9 mouse cellular contexts compared by ENCODE assay signal in the genomic region with DNA sequence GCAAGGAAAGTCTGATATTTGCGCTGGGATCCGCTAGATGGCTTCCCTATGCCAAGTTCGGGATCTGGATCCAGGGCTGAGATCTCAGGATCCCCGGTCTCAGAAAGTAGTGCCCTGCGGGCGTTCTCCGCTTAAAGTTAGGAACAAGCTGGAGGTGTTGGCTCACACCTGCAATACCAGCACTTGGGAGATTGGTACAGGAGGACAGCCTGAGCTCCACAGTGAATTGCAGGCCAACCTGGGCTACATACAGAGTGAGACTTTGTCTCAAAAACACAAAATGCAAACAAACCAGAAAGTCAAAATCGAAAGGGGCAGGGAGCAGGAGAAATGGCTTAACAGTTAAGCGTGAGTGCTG. TPM values are rescaled to one million over a fixed set of nuclear protein-coding genes. Genes with fewer than 3 reads are reported as not detected.
A peak's percentile ranks its signal among the peaks of the same experiment; 100 is the strongest.
DNase-seq lines count a peak whose midpoint lies in the region; ATAC-seq and TF ChIP-seq lines count a peak whose summit lies in the region.
"Had no signal": no experiment of that assay in that cellular context is flagged by ENCODE, and none has a peak within 500 bp of the region (broad histone marks: within the 10 kb centered on the region; RNA-seq: fewer than 3 reads in every experiment).

No protein-coding gene starts in this region.

- H3K9me3 ChIP-seq in embryonic facial prominence, embryonic 10.5 days, result no peaks in the 10 kb centered on the region
- H3K9me3 ChIP-seq in hindbrain, embryonic 14.5 days (ENCODE audit: control insufficient read depth, low read length), result no peaks in the 10 kb centered on the region
- H3K9me3 ChIP-seq in midbrain, embryonic 13.5 days, result no peaks in the 10 kb centered on the region

- peak overlapping the region; percentile 76 for H3K9ac ChIP-seq in hindbrain, embryonic 14.5 days
- peak overlapping the region; percentile 72; the same call in 1 of the 2 replicates for H3K9ac ChIP-seq in midbrain, embryonic 13.5 days (replicated peaks)

- H3K27me3 ChIP-seq in kidney, adult 2 months (replicated peaks; ENCODE audit: control insufficient read depth, insufficient read depth, low read length), result no peaks in the 10 kb centered on the region; the same call in 1 of the 2 replicates
- peaks cover 78% of the 10 kb centered on the region for H3K27me3 ChIP-seq in embryonic facial prominence, embryonic 10.5 days (replicated peaks; ENCODE audit: low read depth, poor library complexity, severe bottlenecking)
- peaks cover 18% of the 10 kb centered on the region for H3K27me3 ChIP-seq in hindbrain, embryonic 14.5 days (ENCODE audit: control insufficient read depth, insufficient read depth, low read length)
- peaks cover 62% of the 10 kb centered on the region for H3K27me3 ChIP-seq in midbrain, embryonic 13.5 days

- DNase-seq in kidney, adult 2 months, result no peak
- no peak for DNase-seq in kidney, postnatal 36 days
- no peak for DNase-seq in embryonic facial prominence, embryonic 10.5 days (ENCODE audit: low spot score)
- DNase-seq in hindbrain, embryonic 14.5 days (ENCODE audit: low spot score), result no peak
- no peak for DNase-seq in frontal cortex, postnatal 25 days (ENCODE audit: low spot score in 2 of 2)
- no peak for DNase-seq in layer of hippocampus, adult 9-10 months (ENCODE audit: low spot score)

- no peak for ATAC-seq in hindbrain, embryonic 14.5 days (ENCODE audit: low FRiP score)
- peak; percentile 55; the same call in 1 of the 2 replicates for ATAC-seq in midbrain, embryonic 13.5 days
- no peak for ATAC-seq in CD4-positive, CD25-positive, alpha-beta regulatory T cell, adult 4 months

- 16% methylated on average over 9 of the region's 9 CpGs for WGBS in kidney, adult 2 months
- WGBS in embryonic facial prominence, embryonic 10.5 days, result 18% methylated on average over 9 of the region's 9 CpGs
- 19% methylated on average over 9 of the region's 9 CpGs for WGBS in hindbrain, embryonic 14.5 days
- WGBS in midbrain, embryonic 13.5 days, result 15% methylated on average over 9 of the region's 9 CpGs

- peak overlapping the region; percentile 88 for H3K4me2 ChIP-seq in hindbrain, embryonic 14.5 days (replicated peaks)
- peak overlapping the region; percentile 79 for H3K4me2 ChIP-seq in midbrain, embryonic 13.5 days (replicated peaks)

- no peak for TF ChIP-seq POLR2A in kidney, adult 2 months (IDR thresholded peaks at IDR 0.05; ENCODE audit: low read depth, low read length)

- no peaks in the 10 kb centered on the region for H3K36me3 ChIP-seq in kidney, adult 2 months (ENCODE audit: control insufficient read depth, insufficient read depth, low read length)
- no peaks in the 10 kb centered on the region for H3K36me3 ChIP-seq in embryonic facial prominence, embryonic 10.5 days (replicated peaks)
- H3K36me3 ChIP-seq in hindbrain, embryonic 14.5 days (replicated peaks; ENCODE audit: control insufficient read depth, insufficient read depth), result no peaks in the 10 kb centered on the region
- H3K36me3 ChIP-seq in midbrain, embryonic 13.5 days, result no peaks in the 10 kb centered on the region
- H3K36me3 ChIP-seq: G1E had no signal

- H3K4me1 ChIP-seq in kidney, adult 2 months (ENCODE audit: control insufficient read depth, insufficient read depth, low read length), result no peaks in the 10 kb centered on the region
- peaks cover 15% of the 10 kb centered on the region for H3K4me1 ChIP-seq in embryonic facial prominence, embryonic 10.5 days
- H3K4me1 ChIP-seq in hindbrain, embryonic 14.5 days (replicated peaks; ENCODE audit: control insufficient read depth, insufficient read depth, low read length), result no peaks in the 10 kb centered on the region; the same call in 1 of the 2 replicates
- peaks cover 13% of the 10 kb centered on the region for H3K4me1 ChIP-seq in midbrain, embryonic 13.5 days (replicated peaks)

- H3K4me3 ChIP-seq in kidney, adult 2 months (ENCODE audit: insufficient read depth, low read depth, low read length), result peak overlapping the region; percentile 37; the same call in 1 of the 2 replicates
- H3K4me3 ChIP-seq in embryonic facial prominence, embryonic 10.5 days, result peak overlapping the region; percentile 71
- H3K4me3 ChIP-seq in hindbrain, embryonic 14.5 days (replicated peaks; ENCODE audit: low read length), result peak overlapping the region; percentile 49
- peak overlapping the region; percentile 51 for H3K4me3 ChIP-seq in midbrain, embryonic 13.5 days (replicated peaks)

- H3K27ac ChIP-seq in kidney, adult 2 months (ENCODE audit: insufficient read depth, low read depth, low read length), result no peak overlapping the region
- H3K27ac ChIP-seq in embryonic facial prominence, embryonic 10.5 days (replicated peaks), result peak overlapping the region; percentile 78
- H3K27ac ChIP-seq in hindbrain, embryonic 14.5 days, result peak overlapping the region; percentile 86
- H3K27ac ChIP-seq in midbrain, embryonic 13.5 days, result peak overlapping the region; percentile 90; the same call in 1 of the 2 replicates

- TF ChIP-seq CTCF in kidney, adult 2 months (conservative IDR thresholded peaks at IDR 0.05; ENCODE audit: insufficient read depth, insufficient read length, low read depth, low read length), result no peak

RNA-seq across cellular contexts. Expression of a gene that starts 12.9 kb away (rescaled TPM):
- 0.03 and 0.19 TPM in 2 replicates for polyA plus RNA-seq in kidney, adult 2 months (2012; rRNA removed)
- polyA plus RNA-seq in embryonic facial prominence, embryonic 10.5 days (2016; fragmentation: Nextera tagmentation; extraction: Ambion mirVana), result 0.34 and 0.41 TPM in 2 replicates
- polyA plus RNA-seq in hindbrain, embryonic 14.5 days (2014; fragmentation: Nextera tagmentation; extraction: Ambion mirVana), result 0.23 and 0.65 TPM in 2 replicates
- 0.32 and 0.35 TPM in 2 replicates for polyA plus RNA-seq in midbrain, embryonic 13.5 days (2015; fragmentation: Nextera tagmentation; extraction: Ambion mirVana)
- not detected for polyA plus RNA-seq in CD4-positive, CD25-positive, alpha-beta regulatory T cell, adult 4 months (2017; shearing (Covaris generic))

RNA-seq across cellular contexts. Expression of a gene that starts 19.2 kb away (rescaled TPM):
- polyA plus RNA-seq in kidney, adult 2 months (2012; rRNA removed), result 0.05 TPM in 1 of 2 replicates, not detected in the other
- polyA plus RNA-seq in embryonic facial prominence, embryonic 10.5 days (2016; fragmentation: Nextera tagmentation; extraction: Ambion mirVana), result 0.25 and 0.45 TPM in 2 replicates
- polyA plus RNA-seq in hindbrain, embryonic 14.5 days (2014; fragmentation: Nextera tagmentation; extraction: Ambion mirVana), result 1.7 and 2.4 TPM in 2 replicates
- polyA plus RNA-seq in midbrain, embryonic 13.5 days (2015; fragmentation: Nextera tagmentation; extraction: Ambion mirVana), result 0.62 and 0.70 TPM in 2 replicates
- polyA plus RNA-seq in CD4-positive, CD25-positive, alpha-beta regulatory T cell, adult 4 months (2017; shearing (Covaris generic)), result not detected
- polyA plus RNA-seq: G1E had no signal

RNA-seq across cellular contexts. Expression of a gene that starts 42.5 kb away (rescaled TPM):
- polyA plus RNA-seq in kidney, adult 2 months (2012; rRNA removed), result 74.0 and 92.4 TPM in 2 replicates
- polyA plus RNA-seq in embryonic facial prominence, embryonic 10.5 days (2016; fragmentation: Nextera tagmentation; extraction: Ambion mirVana), result 41.2 and 42.3 TPM in 2 replicates
- 55.9 and 57.1 TPM in 2 replicates for polyA plus RNA-seq in hindbrain, embryonic 14.5 days (2014; fragmentation: Nextera tagmentation; extraction: Ambion mirVana)
- polyA plus RNA-seq in midbrain, embryonic 13.5 days (2015; fragmentation: Nextera tagmentation; extraction: Ambion mirVana), result 43.4 and 46.9 TPM in 2 replicates
- 10 to 100 TPM in 1 of 2 experiments, 1 to 10 TPM in 1; 5.4 to 11.3 TPM for polyA plus RNA-seq in CD4-positive, CD25-positive, alpha-beta regulatory T cell, adult 4 months (2017; shearing (Covaris generic))
- polyA plus RNA-seq: G1E had no signal
